Mouse (Mus musculus): Measurements from ENCODE around the gene Armc2. TPM values are rescaled to one million over a fixed set of nuclear protein-coding genes. Genes with fewer than 3 reads are reported as not detected.

Gene Armc2
- total and polyA plus RNA-seq, 3 experiments, result 0.27 TPM; not detected in 2

GRCm38 (mm10) chr10:41991364-41992058, 26.7 kb downstream of the Armc2 start:
- H3K27me3 ChIP-seq (ENCODE audit: insufficient read depth, low read length), result peaks cover 42% of the 10 kb centered on the region
- H3K36me3 ChIP-seq (replicated peaks), result no peaks in the 10 kb centered on the region
- H3K9me3 ChIP-seq (replicated peaks), result no peaks in the 10 kb centered on the region
- ATAC-seq (ENCODE audit: extremely low read depth, insufficient number of reproducible peaks, low FRiP score, poor library complexity, severe bottlenecking) (no peak), DNase-seq (ENCODE audit: low spot score) (no peak)
- no peak for TF ChIP-seq POLR2AphosphoS5 (IDR thresholded peaks at IDR 0.05; ENCODE audit: insufficient replicate concordance, low read depth, low read length)
- no peak for TF ChIP-seq CTCF (IDR thresholded peaks at IDR 0.05; ENCODE audit: low read depth, low read length)
- no peak for TF ChIP-seq GATA2 (IDR thresholded peaks at IDR 0.05; ENCODE audit: borderline replicate concordance, low read depth, low read length)
- no peak for TF ChIP-seq TAL1 (conservative IDR thresholded peaks at IDR 0.05; ENCODE audit: low read depth, low read length)
- TF ChIP-seq GATA1 (IDR thresholded peaks at IDR 0.05; ENCODE audit: borderline replicate concordance, low read length), result no peak
- no peak overlapping the region for H3K4me3 ChIP-seq (ENCODE audit: low read depth, low read length)
- H3K4me1 ChIP-seq (ENCODE audit: insufficient read depth, low read depth, low read length), result no peaks in the 10 kb centered on the region

GRCm38 (mm10) chr10:41990896-41991295, 27.3 kb downstream of the Armc2 start:
- ATAC-seq (ENCODE audit: extremely low read depth, insufficient number of reproducible peaks, low FRiP score, poor library complexity, severe bottlenecking), result no peak
- H3K4me3 ChIP-seq (ENCODE audit: low read depth, low read length), result no peak overlapping the region
- no peaks in the 10 kb centered on the region for H3K4me1 ChIP-seq (ENCODE audit: insufficient read depth, low read depth, low read length)
- H3K9me3 ChIP-seq (replicated peaks), result no peaks in the 10 kb centered on the region
- peaks cover 41% of the 10 kb centered on the region for H3K27me3 ChIP-seq (ENCODE audit: insufficient read depth, low read length)
- TF ChIP-seq CTCF (IDR thresholded peaks at IDR 0.05; ENCODE audit: low read depth, low read length) (no peak), TAL1 (conservative IDR thresholded peaks at IDR 0.05; ENCODE audit: low read depth, low read length) (no peak), POLR2AphosphoS5 (IDR thresholded peaks at IDR 0.05; ENCODE audit: insufficient replicate concordance, low read depth, low read length) (no peak), GATA2 (IDR thresholded peaks at IDR 0.05; ENCODE audit: borderline replicate concordance, low read depth, low read length) (no peak), GATA1 (IDR thresholded peaks at IDR 0.05; ENCODE audit: borderline replicate concordance, low read length) (no peak)
- H3K36me3 ChIP-seq (replicated peaks), result no peaks in the 10 kb centered on the region
- DNase-seq (ENCODE audit: low spot score), result no peak

GRCm38 (mm10) chr10:41988930-41989329, 29.3 kb downstream of the Armc2 start:
- DNase-seq (ENCODE audit: low spot score), result no peak
- H3K4me3 ChIP-seq (ENCODE audit: low read depth, low read length), result no peak overlapping the region
- H3K27me3 ChIP-seq (ENCODE audit: insufficient read depth, low read length), result peaks cover 32% of the 10 kb centered on the region

GRCm38 (mm10) chr10:41986126-41986525, 32.1 kb downstream of the Armc2 start:
- DNase-seq (ENCODE audit: low spot score) (no peak), ATAC-seq (ENCODE audit: extremely low read depth, insufficient number of reproducible peaks, low FRiP score, poor library complexity, severe bottlenecking) (no peak)
- H3K4me1 ChIP-seq (ENCODE audit: insufficient read depth, low read depth, low read length), result no peaks in the 10 kb centered on the region
- no peaks in the 10 kb centered on the region for H3K36me3 ChIP-seq (replicated peaks)
- peaks cover 28% of the 10 kb centered on the region for H3K27me3 ChIP-seq (ENCODE audit: insufficient read depth, low read length)
- no peak overlapping the region for H3K4me3 ChIP-seq (ENCODE audit: low read depth, low read length)
- H3K9me3 ChIP-seq (replicated peaks), result no peaks in the 10 kb centered on the region
- TF ChIP-seq CTCF (IDR thresholded peaks at IDR 0.05; ENCODE audit: low read depth, low read length) (no peak), POLR2AphosphoS5 (IDR thresholded peaks at IDR 0.05; ENCODE audit: insufficient replicate concordance, low read depth, low read length) (no peak), GATA1 (IDR thresholded peaks at IDR 0.05; ENCODE audit: borderline replicate concordance, low read length) (no peak), TAL1 (conservative IDR thresholded peaks at IDR 0.05; ENCODE audit: low read depth, low read length) (no peak), GATA2 (IDR thresholded peaks at IDR 0.05; ENCODE audit: borderline replicate concordance, low read depth, low read length) (no peak)

More at GRCm38 (mm10) chr10:41988930-41989329, 29.3 kb downstream of the Armc2 start:
- Histone ChIP-seq H3K36me3 (replicated peaks) (no peaks in the 10 kb centered on the region), H3K4me1 (ENCODE audit: insufficient read depth, low read depth, low read length) (no peaks in the 10 kb centered on the region), H3K9me3 (replicated peaks) (no peaks in the 10 kb centered on the region)
- TF ChIP-seq CTCF (IDR thresholded peaks at IDR 0.05; ENCODE audit: low read depth, low read length) (no peak), POLR2AphosphoS5 (IDR thresholded peaks at IDR 0.05; ENCODE audit: insufficient replicate concordance, low read depth, low read length) (no peak), TAL1 (conservative IDR thresholded peaks at IDR 0.05; ENCODE audit: low read depth, low read length) (no peak), GATA1 (IDR thresholded peaks at IDR 0.05; ENCODE audit: borderline replicate concordance, low read length) (no peak), GATA2 (IDR thresholded peaks at IDR 0.05; ENCODE audit: borderline replicate concordance, low read depth, low read length) (no peak)
- no peak for ATAC-seq (ENCODE audit: extremely low read depth, insufficient number of reproducible peaks, low FRiP score, poor library complexity, severe bottlenecking)

- no peak for TF ChIP-seq TAL1 (conservative IDR thresholded peaks at IDR 0.05; ENCODE audit: low read depth, low read length)
- no peak for TF ChIP-seq GATA2 (IDR thresholded peaks at IDR 0.05; ENCODE audit: borderline replicate concordance, low read depth, low read length)
- TF ChIP-seq GATA1 (IDR thresholded peaks at IDR 0.05; ENCODE audit: borderline replicate concordance, low read length), result no peak
- no peak for TF ChIP-seq CTCF (IDR thresholded peaks at IDR 0.05; ENCODE audit: low read depth, low read length)
- Histone ChIP-seq H3K27me3 (ENCODE audit: insufficient read depth, low read length) (peaks cover 23% of the 10 kb centered on the region), H3K4me1 (ENCODE audit: insufficient read depth, low read depth, low read length) (no peaks in the 10 kb centered on the region; the same call in none of the 2 replicates), H3K4me3 (ENCODE audit: low read depth, low read length) (no peak overlapping the region), H3K9me3 (replicated peaks) (no peaks in the 10 kb centered on the region), H3K36me3 (replicated peaks) (no peaks in the 10 kb centered on the region)
- DNase-seq (ENCODE audit: low spot score), result no peak
- ATAC-seq (ENCODE audit: extremely low read depth, insufficient number of reproducible peaks, low FRiP score, poor library complexity, severe bottlenecking), result no peak
Observed at GRCm38 (mm10) chr10:41984221-41984620, 34.0 kb downstream of the Armc2 start.

- no peak for TF ChIP-seq GATA1 (IDR thresholded peaks at IDR 0.05; ENCODE audit: borderline replicate concordance, low read length)
- no peak for TF ChIP-seq POLR2AphosphoS5 (IDR thresholded peaks at IDR 0.05; ENCODE audit: insufficient replicate concordance, low read depth, low read length)
- no peak for TF ChIP-seq TAL1 (conservative IDR thresholded peaks at IDR 0.05; ENCODE audit: low read depth, low read length)
- no peak for TF ChIP-seq CTCF (IDR thresholded peaks at IDR 0.05; ENCODE audit: low read depth, low read length)
- no peak for TF ChIP-seq GATA2 (IDR thresholded peaks at IDR 0.05; ENCODE audit: borderline replicate concordance, low read depth, low read length)
- DNase-seq (ENCODE audit: low spot score) (no peak), ATAC-seq (ENCODE audit: extremely low read depth, insufficient number of reproducible peaks, low FRiP score, poor library complexity, severe bottlenecking) (no peak)
- Histone ChIP-seq H3K4me3 (ENCODE audit: low read depth, low read length) (no peak overlapping the region), H3K4me1 (ENCODE audit: insufficient read depth, low read depth, low read length) (peaks cover 3% of the 10 kb centered on the region), H3K9me3 (replicated peaks) (no peaks in the 10 kb centered on the region), H3K27me3 (ENCODE audit: insufficient read depth, low read length) (peaks cover 21% of the 10 kb centered on the region), H3K36me3 (replicated peaks) (no peaks in the 10 kb centered on the region)
Observed at GRCm38 (mm10) chr10:41982821-41983220, 35.4 kb downstream of the Armc2 start.

All from G1E (cell line).